Mouse (Mus musculus): ENCODE measurements around the gene Sox2.

GRCm38 (mm10) chr3:34660542-34661290 lies 10.5 kb downstream of the Sox2 start:
- TF ChIP-seq CTCF (conservative IDR thresholded peaks at IDR 0.05; ENCODE audit: low read length) (no peak), POU5F1 (IDR thresholded peaks at IDR 0.05; ENCODE audit: borderline replicate concordance, low read length) (no peak)
